Mouse (Mus musculus): Measurements from ENCODE around the gene Tmem262.

Tmem262 gene

GRCm38 (mm10) chr19:6061021-6061533 lies 18.8 kb upstream of the Tmem262 start, which contains the start of gene Znhit2:
Znhit2 (plus strand) TSS chr19:6061192.
- DNase-seq (ENCODE audit: low read depth, low spot score) = peak; percentile 92

- DNase-seq (ENCODE audit: low read depth, low spot score) = no peak
Measured at GRCm38 (mm10) chr19:6061641-6062302, 18.1 kb upstream of the Tmem262 start.

- no peak for DNase-seq (ENCODE audit: low read depth, low spot score)
Measured at GRCm38 (mm10) chr19:6062418-6062817, 17.4 kb upstream of the Tmem262 start.

GRCm38 (mm10) chr19:6063081-6063480 lies 16.8 kb upstream of the Tmem262 start:
- no peak for DNase-seq (ENCODE audit: low read depth, low spot score)

- DNase-seq (ENCODE audit: low read depth, low spot score) = no peak
Measured at GRCm38 (mm10) chr19:6066571-6066970, 13.3 kb upstream of the Tmem262 start.

GRCm38 (mm10) chr19:6067011-6067723 lies 12.7 kb upstream of the Tmem262 start:
- peak; percentile 85 for DNase-seq (ENCODE audit: low read depth, low spot score)

GRCm38 (mm10) chr19:6067724-6068415 lies 12.0 kb upstream of the Tmem262 start, which contains the start of gene Tm7sf2:
Tm7sf2 (minus strand) TSS chr19:6068373.
- DNase-seq (ENCODE audit: low read depth, low spot score) = peak; percentile 86

GRCm38 (mm10) chr19:6068951-6069350 lies 10.9 kb upstream of the Tmem262 start:
- DNase-seq (ENCODE audit: low read depth, low spot score) = no peak

- DNase-seq (ENCODE audit: low read depth, low spot score) = no peak
Measured at GRCm38 (mm10) chr19:6069851-6070250, 10.0 kb upstream of the Tmem262 start.

GRCm38 (mm10) chr19:6070571-6071250 lies 9.1 kb upstream of the Tmem262 start:
- DNase-seq (ENCODE audit: low read depth, low spot score) = no peak

- DNase-seq (ENCODE audit: low read depth, low spot score) = no peak
Measured at GRCm38 (mm10) chr19:6071261-6071660, 8.6 kb upstream of the Tmem262 start.

GRCm38 (mm10) chr19:6073889-6074288 lies 5.9 kb upstream of the Tmem262 start:
- no peak for DNase-seq (ENCODE audit: low read depth, low spot score)

GRCm38 (mm10) chr19:6076564-6077393 lies 3.1 kb upstream of the Tmem262 start, which contains the start of gene Vps51:
Vps51 (minus strand) TSS chr19:6077231.
- DNase-seq (ENCODE audit: low read depth, low spot score) = peak; percentile 87

- no peak for DNase-seq (ENCODE audit: low read depth, low spot score)
Measured at GRCm38 (mm10) chr19:6082156-6082555, 2.3 kb downstream of the Tmem262 start, which contains the start of gene Gm28374. Gm28374 (minus strand) TSS chr19:6082256.

- peak; percentile 99 for DNase-seq (ENCODE audit: low read depth, low spot score)
Measured at GRCm38 (mm10) chr19:6084478-6085248, 4.8 kb downstream of the Tmem262 start, which contains the start of the genes Zfpl1 and Cdca5. Zfpl1 (minus strand) TSS chr19:6084956. Cdca5 (plus strand) TSS chr19:6084983.

- peak; percentile 79 for DNase-seq (ENCODE audit: low read depth, low spot score)
Measured at GRCm38 (mm10) chr19:6085417-6085879, 5.6 kb downstream of the Tmem262 start.

- DNase-seq (ENCODE audit: low read depth, low spot score) = no peak
Measured at GRCm38 (mm10) chr19:6088841-6089240, 9.0 kb downstream of the Tmem262 start.

- no peak for DNase-seq (ENCODE audit: low read depth, low spot score)
Measured at GRCm38 (mm10) chr19:6094119-6094518, 14.3 kb downstream of the Tmem262 start, which contains the start of gene AC131692.1. AC131692.1 (plus strand) TSS chr19:6094419.

GRCm38 (mm10) chr19:6097847-6098246 lies 18.0 kb downstream of the Tmem262 start:
- DNase-seq (ENCODE audit: low read depth, low spot score) = no peak

Data from forelimb bud, embryonic 11.5 days (tissue).